Mouse (Mus musculus) gonadal fat pad, adult 2 months (tissue): Measurements from ENCODE around the gene Abat. TPM values are rescaled to one million over a fixed set of nuclear protein-coding genes. Genes with fewer than 3 reads are reported as not detected.
A peak's percentile ranks its signal among the peaks of the same experiment; 100 is the strongest.

ENCODE experiments used
- DNase-seq: peaks from one replicate; pipeline ENCODE4 v3.0.0-alpha.2; 2012; ENCODE audit warnings: low read depth
- polyA plus RNA-seq: library from polyadenylated mRNA; depleted of rRNA; stranded (reverse); fragments of >200 nt; gene quantifications from 2 replicates; pipeline ENCODE4 v1.2.3, GENCODE M21; 2012

Gene Abat
- polyA plus RNA-seq, 1 experiment = 17.8 TPM

GRCm38 (mm10) chr16:8637217-8638051, 124.2 kb downstream of the Abat start, which contains the start of the genes Pmm2 and Tmem186:
Gene Pmm2, plus strand, starts transcription at chr16:8637674.
Gene Tmem186, minus strand, starts transcription at chr16:8637712.
- DNase-seq = peak; percentile 64

DNA sequence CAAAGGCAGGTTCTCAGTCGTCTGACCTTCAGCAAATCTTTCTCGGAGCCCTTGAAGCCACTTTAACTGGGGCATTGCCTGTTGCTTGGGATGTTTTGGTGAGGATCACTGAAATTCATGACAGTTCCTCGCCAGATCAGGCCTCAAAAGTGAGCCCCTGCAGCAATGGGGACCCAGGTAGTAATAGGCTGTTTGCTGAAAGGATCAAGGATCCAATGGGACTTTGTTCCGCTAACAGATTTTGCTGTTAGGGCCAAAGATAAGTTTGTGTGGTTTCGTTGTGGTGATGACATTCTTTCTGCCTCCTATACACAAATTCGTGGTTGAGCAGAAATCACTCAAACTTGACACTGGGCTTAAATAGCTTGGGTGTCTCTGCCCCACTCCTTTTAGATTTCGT, 124.9 kb downstream of the Abat start:
- DNase-seq = no peak

GRCm38 (mm10) chr16:8639466-8640191, 126.4 kb downstream of the Abat start:
- DNase-seq = no peak

- DNase-seq = no peak
Observed at GRCm38 (mm10) chr16:8643855-8644254, 130.6 kb downstream of the Abat start.

- no peak for DNase-seq
Observed at GRCm38 (mm10) chr16:8645546-8645945, 132.3 kb downstream of the Abat start.

GRCm38 (mm10) chr16:8650007-8650406, 136.8 kb downstream of the Abat start:
- no peak for DNase-seq

DNA sequence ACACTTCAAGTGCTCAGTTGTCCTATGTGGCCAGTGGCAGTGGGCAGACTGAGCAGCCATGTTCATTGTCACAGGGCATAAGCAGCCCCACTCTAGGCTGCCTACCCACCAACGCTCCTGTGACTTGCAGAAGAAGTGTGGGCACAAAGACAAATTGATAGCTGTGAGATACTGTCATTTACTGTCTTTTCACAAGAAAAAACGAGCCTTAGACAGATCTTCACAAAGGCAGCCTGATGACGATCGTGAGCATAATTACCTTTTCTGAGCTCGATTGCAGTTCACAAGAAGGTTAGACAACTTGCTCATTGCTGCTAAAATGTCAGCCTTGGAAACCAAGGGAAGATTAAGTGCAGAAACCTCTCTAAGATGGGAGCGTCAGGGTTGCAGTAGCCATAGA, 141.9 kb downstream of the Abat start:
- no peak for DNase-seq

- DNase-seq = no peak
Observed at GRCm38 (mm10) chr16:8655599-8655998, 142.4 kb downstream of the Abat start.

DNA sequence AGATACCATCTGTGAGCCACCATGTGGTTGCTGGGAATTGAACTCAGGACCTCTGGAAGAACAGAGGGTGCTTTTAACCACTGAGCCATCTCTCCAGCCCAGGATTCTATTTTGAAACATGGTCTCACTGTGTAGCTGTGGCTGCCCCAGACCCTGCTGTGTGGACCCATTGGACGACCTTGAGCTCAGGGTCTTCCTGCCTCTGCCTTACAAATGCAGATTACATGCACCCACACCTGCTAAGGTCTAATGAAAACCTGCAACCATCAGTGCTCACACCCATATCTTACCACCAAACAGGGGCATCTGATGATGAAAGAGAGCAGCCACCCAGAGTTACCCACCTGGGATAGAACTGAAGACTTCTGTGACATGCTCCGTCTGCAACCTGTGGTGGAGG, 143.0 kb downstream of the Abat start:
- no peak for DNase-seq

- no peak for DNase-seq
Observed at GRCm38 (mm10) chr16:8658349-8658748, 145.1 kb downstream of the Abat start.

GRCm38 (mm10) chr16:8658764-8659163, 145.5 kb downstream of the Abat start:
- no peak for DNase-seq

DNA sequence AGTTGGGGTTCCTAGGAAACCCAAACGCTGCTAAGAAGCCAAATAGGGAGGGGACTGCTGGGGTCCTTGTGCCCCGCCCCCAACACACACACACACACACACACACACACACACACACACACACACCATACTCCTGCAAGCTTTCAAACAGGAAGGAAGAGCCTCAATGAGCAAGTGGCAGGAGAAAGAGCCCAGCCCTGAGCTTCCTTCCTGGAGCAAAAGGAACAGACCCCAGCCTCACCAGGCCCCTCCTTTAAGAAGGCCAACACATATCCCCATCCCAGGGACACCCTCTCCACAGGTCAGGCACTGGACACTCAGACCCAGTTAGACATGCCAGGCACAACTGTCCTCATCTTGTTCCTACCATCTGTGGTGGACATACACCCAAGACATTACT, 149.8 kb downstream of the Abat start:
- no peak for DNase-seq

GRCm38 (mm10) chr16:8663606-8664539, 150.6 kb downstream of the Abat start:
- no peak for DNase-seq

DNA sequence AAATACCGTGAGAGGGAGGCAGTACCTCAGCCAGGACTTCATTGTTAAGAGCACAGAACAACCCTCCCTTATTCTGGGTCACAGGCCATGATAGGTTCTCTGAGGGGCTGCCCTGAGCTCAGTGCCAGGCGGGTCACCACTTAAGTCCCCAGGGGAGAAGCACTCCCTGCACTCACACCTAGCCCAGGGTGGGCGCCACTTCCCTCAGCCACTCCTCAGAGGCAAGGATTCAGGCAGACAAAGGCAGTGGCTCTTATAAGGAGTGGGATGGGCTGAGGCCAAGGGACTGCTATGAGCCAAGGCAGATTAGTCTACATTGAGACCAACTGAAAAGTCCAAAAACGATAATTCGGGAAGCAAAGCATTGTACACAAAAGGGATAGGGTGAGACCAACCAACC, 152.1 kb downstream of the Abat start:
- no peak for DNase-seq

GRCm38 (mm10) chr16:8666452-8666851, 153.2 kb downstream of the Abat start:
- no peak for DNase-seq

DNA sequence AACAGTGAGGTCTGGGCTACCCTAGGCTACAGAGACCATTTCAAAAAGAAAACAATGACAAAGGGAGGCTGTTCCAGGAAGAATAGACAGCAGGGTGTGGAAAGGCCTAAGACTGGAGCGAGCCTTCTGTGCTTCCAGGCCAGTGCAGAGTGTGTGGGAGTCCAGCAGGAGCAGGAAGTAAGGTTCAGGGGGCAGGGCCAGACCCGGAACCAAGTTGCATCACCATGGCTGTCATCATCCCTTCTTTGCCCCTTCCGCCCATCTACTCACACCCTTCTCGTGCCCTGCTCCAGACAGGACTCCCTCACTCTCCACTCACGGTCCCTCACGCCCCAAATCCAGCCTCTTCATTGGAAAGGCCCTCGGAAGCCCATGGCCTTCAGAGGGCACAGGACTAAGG, 154.0 kb downstream of the Abat start:
- DNase-seq = no peak

DNA sequence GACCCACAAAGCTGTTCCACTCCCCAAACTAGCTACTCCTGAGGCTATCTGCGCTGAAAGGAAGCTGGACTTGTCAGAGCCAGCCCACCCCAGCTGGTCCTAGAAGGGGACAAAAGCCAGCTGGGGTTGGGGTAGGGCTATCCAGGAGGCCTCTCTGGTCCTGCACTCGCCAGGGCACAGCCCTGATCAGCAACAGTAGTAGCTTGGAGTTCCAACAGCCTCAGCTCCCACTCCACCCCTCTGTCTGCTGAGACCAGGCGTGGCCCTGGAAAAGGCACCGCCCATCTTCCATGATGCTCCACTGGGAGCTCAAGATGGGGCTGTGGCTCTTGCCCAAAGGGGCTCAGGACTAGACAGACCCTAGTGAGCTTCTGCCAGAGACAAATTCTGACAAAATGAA, 154.6 kb downstream of the Abat start:
- DNase-seq = no peak

GRCm38 (mm10) chr16:8668386-8668785, 155.2 kb downstream of the Abat start:
- no peak for DNase-seq

DNA sequence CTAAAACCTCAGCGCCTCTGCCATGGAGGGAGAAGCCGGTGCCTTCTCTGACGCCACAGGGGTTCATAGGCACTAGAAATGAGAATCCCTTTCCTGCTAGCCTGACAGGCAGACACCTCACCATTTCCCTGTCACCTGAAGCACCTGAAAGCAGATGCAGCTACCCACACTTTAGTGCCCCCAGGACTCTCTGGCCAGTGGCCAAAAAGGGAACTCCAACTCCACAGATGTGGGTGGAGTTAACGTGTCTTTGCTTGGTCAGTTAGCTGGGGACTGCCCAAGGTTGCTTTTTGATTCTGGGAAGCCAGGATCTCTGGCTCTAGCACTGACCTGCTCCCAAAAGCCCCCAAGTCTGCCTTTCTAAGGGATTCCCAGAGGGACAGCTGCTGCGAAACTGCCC, 156.2 kb downstream of the Abat start:
- no peak for DNase-seq

DNA sequence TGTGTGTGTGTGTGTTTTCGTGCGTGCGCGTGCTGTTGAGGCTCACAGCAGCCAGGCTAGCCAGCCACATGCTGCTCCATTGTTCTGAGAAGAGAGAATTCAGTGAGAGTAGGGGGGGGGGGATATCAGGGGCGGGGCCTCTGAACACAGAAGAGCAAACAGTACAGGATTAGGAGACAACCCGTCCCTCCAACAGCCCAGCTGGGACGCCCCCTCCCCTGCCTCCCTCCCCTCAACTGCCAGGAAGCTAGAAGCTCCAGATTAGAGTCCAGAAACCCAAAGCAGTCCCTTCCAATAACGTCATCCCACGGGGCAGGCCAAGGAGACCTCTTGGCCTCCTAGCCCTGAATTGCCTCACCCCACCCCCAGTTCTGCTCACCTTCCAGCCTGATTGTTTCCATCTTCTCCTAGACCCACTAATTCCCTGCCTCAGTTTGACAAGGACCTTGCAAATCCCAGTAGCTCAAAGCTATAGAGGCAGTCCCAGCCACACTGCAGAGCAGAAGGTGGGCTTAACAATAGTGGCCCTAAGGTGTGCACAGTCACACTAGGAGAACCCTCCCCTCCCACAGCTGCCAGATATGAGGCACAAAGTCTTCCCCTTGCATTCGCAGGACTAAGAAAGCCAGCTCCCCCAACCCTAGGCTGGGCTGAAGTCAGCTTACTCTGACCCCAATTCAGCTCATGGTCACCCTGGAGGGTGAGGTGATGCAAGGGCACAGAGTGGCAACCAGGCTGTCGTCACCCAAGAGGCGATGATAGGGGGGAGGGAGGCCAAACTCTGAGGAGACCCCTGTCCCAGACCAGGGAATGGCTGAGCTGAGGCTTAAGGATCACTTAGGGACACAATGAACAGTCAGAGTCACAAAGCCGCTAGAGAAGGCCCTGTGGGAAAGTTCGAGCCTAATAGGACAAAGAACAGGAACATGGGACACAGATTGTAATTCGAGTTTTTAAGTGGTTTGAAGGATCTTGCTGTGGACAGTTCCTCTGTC, 157.1 kb downstream of the Abat start:
- DNase-seq = no peak
